Mouse (Mus musculus) embryonic facial prominence, embryonic 12.5 days (tissue): ENCODE data around the gene Swsap1. TPM values are rescaled to one million over a fixed set of nuclear protein-coding genes. Genes with fewer than 3 reads are reported as not detected.
A peak's percentile ranks its signal among the peaks of the same experiment; 100 is the strongest.

Experiments used
- ATAC-seq: fragments of 200-750 bp; cut with Nextera tagmentation; 2 replicates; pipeline ENCODE4 v1.8.0; 2017; ENCODE audit not compliant: insufficient number of reproducible peaks, insufficient read depth, low FRiP score, low TSS enrichment
- H3K27ac ChIP-seq: fragments of 300-500 bp; sonication (generic); 2 replicates; pipeline ENCODE4 v1.5.1; 2016; ENCODE audit warnings: mild to moderate bottlenecking
- H3K27me3 ChIP-seq: fragments of 300-500 bp; sonication (generic); 2 replicates; pipeline ENCODE4 v1.6.1; 2016; ENCODE audit warnings: mild to moderate bottlenecking, moderate library complexity
- H3K36me3 ChIP-seq: fragments of 300-500 bp; sonication (generic); 2 replicates; pipeline ENCODE4 v1.6.1; 2016; ENCODE audit warnings: mild to moderate bottlenecking
- H3K4me1 ChIP-seq: fragments of 300-500 bp; sonication (generic); 2 replicates; pipeline ENCODE4 v1.6.1; 2016
- H3K4me2 ChIP-seq: fragments of 300-500 bp; sonication (generic); replicated peaks from 2 replicates; pipeline ENCODE4 v1.6.1; 2016; ENCODE audit warnings: mild to moderate bottlenecking, moderate library complexity
- H3K4me3 ChIP-seq: fragments of 300-500 bp; sonication (generic); 2 replicates; pipeline ENCODE4 v1.5.1; 2016; ENCODE audit warnings: mild to moderate bottlenecking
- H3K9ac ChIP-seq: fragments of 300-500 bp; sonication (generic); 2 replicates; pipeline ENCODE4 v1.6.1; 2016; ENCODE audit warnings: mild to moderate bottlenecking, moderate library complexity
- H3K9me3 ChIP-seq: fragments of 300-500 bp; sonication (generic); 2 replicates; pipeline ENCODE4 v1.6.1; 2016; ENCODE audit warnings: mild to moderate bottlenecking, moderate library complexity
- WGBS: fragments of 180-500 bp; shearing (Covaris S2); methylation state at CpG from one replicate; pipeline ENCODE4 v1.1.7; 2016; 5-methylcytosine and 5-hydroxymethylcytosine counted together
- polyA plus RNA-seq: library from polyadenylated mRNA; unstranded; fragments of >200 nt; fragmentation: Nextera tagmentation; extraction: Ambion mirVana; gene quantifications from 2 replicates; pipeline ENCODE4 v1.2.1, GENCODE M21; 2016

The Swsap1 gene
- polyA plus RNA-seq, 1 experiment from 2014 or later: 5.6 TPM

- no peak overlapping the region for H3K4me3 ChIP-seq
These were observed 44.7 kb downstream of the Swsap1 start for GRCm38 (mm10) chr9:22000296-22000695.

GRCm38 (mm10) chr9:22001633-22002032, 46.1 kb downstream of the Swsap1 start:
- WGBS: 85% methylated on average over 4 of the region's 4 CpGs
- Histone ChIP-seq H3K9ac (no peak overlapping the region), H3K4me2 (no peak overlapping the region), H3K27me3 (no peaks in the 10 kb centered on the region), H3K4me3 (no peak overlapping the region), H3K27ac (no peak overlapping the region), H3K9me3 (no peaks in the 10 kb centered on the region), H3K36me3 (peaks cover 26% of the 10 kb centered on the region), H3K4me1 (peaks cover 20% of the 10 kb centered on the region)
- ATAC-seq: no peak

More at GRCm38 (mm10) chr9:22000296-22000695, 44.7 kb downstream of the Swsap1 start:
- H3K27ac ChIP-seq: no peak overlapping the region
- H3K27me3 ChIP-seq: no peaks in the 10 kb centered on the region
- peaks cover 12% of the 10 kb centered on the region for H3K36me3 ChIP-seq
- ATAC-seq: no peak
- H3K4me2 ChIP-seq: no peak overlapping the region
- peaks cover 20% of the 10 kb centered on the region for H3K4me1 ChIP-seq
- 90% methylated on average over 6 of the region's 6 CpGs for whole genome bisulfite sequencing
- no peak overlapping the region for H3K9ac ChIP-seq
- no peaks in the 10 kb centered on the region for H3K9me3 ChIP-seq

DNA sequence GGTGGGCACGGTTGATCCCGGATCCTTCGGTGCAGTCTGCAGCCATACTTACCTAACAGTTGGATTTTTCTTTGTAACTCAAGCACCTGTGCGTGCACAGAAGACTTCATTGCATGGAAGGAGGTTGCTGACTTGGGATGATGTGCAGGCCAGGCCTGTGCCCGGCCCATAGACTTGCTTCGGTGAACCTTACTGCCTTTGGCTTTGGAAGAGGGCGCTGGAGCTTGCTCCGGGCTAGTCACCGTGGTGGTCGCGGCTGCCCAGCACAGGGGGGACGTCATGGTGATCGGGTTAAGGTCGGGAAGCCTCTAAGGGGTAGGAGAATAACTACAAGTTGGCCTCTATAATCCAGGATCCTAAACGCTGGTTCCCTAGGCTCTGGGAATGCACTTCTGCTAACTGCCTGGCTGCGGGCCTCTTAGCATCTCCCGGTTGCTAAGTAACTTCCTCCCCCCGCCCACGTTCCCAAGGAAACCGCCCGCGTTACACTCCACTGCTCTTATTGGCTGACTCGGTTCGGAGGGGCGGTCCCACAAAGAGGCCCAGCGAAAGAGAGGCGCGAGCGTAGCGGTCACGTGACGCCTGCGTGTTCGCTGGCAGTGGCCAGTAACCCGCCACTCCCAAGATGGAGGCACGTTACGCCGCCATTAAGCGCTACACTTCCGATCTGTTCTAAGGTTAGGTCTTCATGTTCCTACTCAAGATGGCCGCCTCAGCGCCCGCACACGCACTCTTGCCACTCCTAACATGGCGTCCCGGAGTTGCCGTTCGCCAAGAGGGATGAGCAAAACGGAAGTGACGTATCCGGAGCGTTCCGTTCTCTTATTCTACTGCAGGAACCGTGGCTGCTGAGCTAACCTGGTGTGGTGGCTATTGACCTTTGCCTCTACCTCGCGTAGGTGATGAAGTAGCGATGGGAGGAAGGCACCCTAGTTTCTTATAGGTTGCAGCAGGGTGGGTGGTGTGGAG, 46.9 kb downstream of the Swsap1 start, which contains the start of the genes Ccdc151 and Prkcsh:
TSS of gene Ccdc151 (minus strand) at position 441 of the 969 bp plus-strand sequence.
TSS of gene Prkcsh (plus strand) at position 613 of the 969 bp plus-strand sequence.
- Histone ChIP-seq H3K4me1 (peaks cover 26% of the 10 kb centered on the region), H3K9me3 (no peaks in the 10 kb centered on the region), H3K36me3 (peaks cover 34% of the 10 kb centered on the region), H3K9ac (peak within 1 kb of the TSS; percentile 64), H3K27me3 (no peaks in the 10 kb centered on the region), H3K4me3 (peak within 1 kb of the TSS; percentile 72), H3K27ac (peak within 1 kb of the TSS; percentile 26; the same call in 1 of the 2 replicates), H3K4me2 (peak within 1 kb of the TSS; percentile 82)
- 5% methylated on average over 57 of the region's 57 CpGs for WGBS
- peak; percentile 100 for ATAC-seq

DNA sequence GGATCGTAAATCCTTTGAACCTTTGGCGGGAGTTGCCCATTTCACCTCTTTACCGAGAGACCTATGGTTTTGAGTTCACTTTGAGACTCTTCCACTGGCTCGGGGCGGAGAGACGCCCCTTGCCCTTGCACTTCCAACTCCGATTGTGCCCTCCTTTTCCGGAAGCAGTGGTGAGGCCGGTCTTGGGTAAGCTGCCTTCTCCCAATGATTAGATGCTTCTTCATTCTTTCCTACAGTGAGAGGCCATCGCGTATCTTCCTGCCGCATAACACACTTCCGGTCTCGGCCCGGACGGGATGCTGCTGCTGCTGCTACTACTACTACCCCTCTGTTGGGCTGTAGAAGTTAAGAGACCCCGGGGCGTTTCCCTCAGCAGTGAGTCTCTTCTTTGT, 47.6 kb downstream of the Swsap1 start:
- Histone ChIP-seq H3K27me3 (no peaks in the 10 kb centered on the region), H3K4me1 (peaks cover 29% of the 10 kb centered on the region), H3K4me2 (peak overlapping the region; percentile 82), H3K36me3 (peaks cover 40% of the 10 kb centered on the region), H3K27ac (peak overlapping the region; percentile 26; the same call in 1 of the 2 replicates), H3K4me3 (peak overlapping the region; percentile 72), H3K9ac (peak overlapping the region; percentile 64), H3K9me3 (no peaks in the 10 kb centered on the region)
- ATAC-seq: 0 out of 2 replicates have a peak, but pooled peaks have one; percentile 1
- WGBS: 0% methylated on average over 18 of the region's 18 CpGs

DNA sequence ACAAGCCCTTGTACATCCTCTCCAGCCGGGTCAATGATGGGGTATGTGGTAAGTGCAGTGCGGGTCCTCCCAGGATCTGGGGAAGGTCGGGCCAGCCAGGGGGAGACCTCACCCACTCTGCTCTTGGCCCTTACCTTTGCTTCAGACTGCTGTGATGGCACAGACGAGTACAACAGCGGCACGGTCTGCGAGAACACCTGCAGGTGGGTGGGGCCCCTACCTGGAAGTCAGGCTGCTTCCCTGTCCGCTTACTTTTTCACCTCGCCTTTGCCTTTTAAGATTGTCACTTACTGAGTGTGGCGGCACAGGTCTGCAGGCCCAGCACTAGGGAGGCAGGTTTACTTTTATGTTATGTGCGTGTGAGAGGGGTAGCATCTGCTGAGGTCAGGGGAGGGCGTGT, 49.0 kb downstream of the Swsap1 start:
- Histone ChIP-seq H3K9me3 (no peaks in the 10 kb centered on the region), H3K4me3 (no peak overlapping the region), H3K36me3 (peaks cover 54% of the 10 kb centered on the region), H3K27ac (no peak overlapping the region), H3K27me3 (no peaks in the 10 kb centered on the region), H3K4me1 (peaks cover 29% of the 10 kb centered on the region), H3K9ac (no peak overlapping the region), H3K4me2 (0 out of 2 replicates have a peak overlapping the region, but pooled peaks have one; percentile 82)
- 93% methylated on average over 12 of the region's 12 CpGs for WGBS
- ATAC-seq: no peak

Other genes starting within 250 kb of the Swsap1 start
- gene Ldlr, start 232.3 kb upstream of the Swsap1 start, polyA plus RNA-seq: 33.5 and 36.8 TPM in 2 replicates
- gene Spc24, start 195.5 kb upstream of the Swsap1 start, polyA plus RNA-seq: 117 and 126 TPM in 2 replicates
- gene Kank2, start 157.0 kb upstream of the Swsap1 start, polyA plus RNA-seq: 20.4 and 21.6 TPM in 2 replicates
- gene Angptl8, start 120.2 kb upstream of the Swsap1 start, polyA plus RNA-seq: 0.96 and 1.7 TPM in 2 replicates
- 30.8 and 33.3 TPM in 2 replicates for gene Dock6, start 103.1 kb upstream of the Swsap1 start, polyA plus RNA-seq
- gene Rab3d, start 37.6 kb upstream of the Swsap1 start, polyA plus RNA-seq: 10.2 and 11.1 TPM in 2 replicates
- gene Ccdc159, start 28.3 kb upstream of the Swsap1 start, polyA plus RNA-seq: 5.3 and 5.6 TPM in 2 replicates
- gene Tmem205, start 28.2 kb upstream of the Swsap1 start, polyA plus RNA-seq: 40.5 and 42.4 TPM in 2 replicates
- 15.9 and 16.2 TPM in 2 replicates for gene Plppr2, start 18.7 kb upstream of the Swsap1 start, polyA plus RNA-seq
- gene Epor, start 7.8 kb downstream of the Swsap1 start, polyA plus RNA-seq: 6.6 and 7.8 TPM in 2 replicates
- gene Rgl3, start 33.7 kb downstream of the Swsap1 start, polyA plus RNA-seq: 1.3 and 1.4 TPM in 2 replicates
- 2.0 and 2.2 TPM in 2 replicates for gene Ccdc151, start 46.9 kb downstream of the Swsap1 start, polyA plus RNA-seq
- 113 and 115 TPM in 2 replicates for gene Prkcsh, start 47.1 kb downstream of the Swsap1 start, polyA plus RNA-seq
- 6.4 and 8.2 TPM in 2 replicates for gene Elavl3, start 96.3 kb downstream of the Swsap1 start, polyA plus RNA-seq
- not detected in 2 replicates for gene Gm49318, start 115.5 kb downstream of the Swsap1 start, polyA plus RNA-seq
- gene Zfp653, start 115.6 kb downstream of the Swsap1 start, polyA plus RNA-seq: 15.0 and 15.8 TPM in 2 replicates
- gene Ecsit, start 129.7 kb downstream of the Swsap1 start, polyA plus RNA-seq: 36.7 and 38.0 TPM in 2 replicates
- gene Cnn1, start 143.5 kb downstream of the Swsap1 start, polyA plus RNA-seq: 2.1 and 3.3 TPM in 2 replicates
- gene Elof1, start 161.4 kb downstream of the Swsap1 start, polyA plus RNA-seq: 185 and 200 TPM in 2 replicates
- 8.2 and 8.5 TPM in 2 replicates for gene Acp5, start 180.0 kb downstream of the Swsap1 start, polyA plus RNA-seq
- gene Pigyl, start 201.1 kb downstream of the Swsap1 start, polyA plus RNA-seq: 63.5 and 66.1 TPM in 2 replicates
- 0.17 and 0.20 TPM in 2 replicates for gene Zfp872, start 232.3 kb downstream of the Swsap1 start, polyA plus RNA-seq